Mouse (Mus musculus): ENCODE data around the gene Aspa. TPM values are rescaled to one million over a fixed set of nuclear protein-coding genes. Genes with fewer than 3 reads are reported as not detected.
"Not testable (repeated sequence)": the region's sequence is repeated elsewhere in the genome, so short reads cannot be mapped to it uniquely, and the experiment has no call there.

The Aspa gene
- polyA plus RNA-seq (2015; fragmentation: Nextera tagmentation; extraction: Ambion mirVana): 30.8 and 32.0 TPM in 2 replicates

DNA sequence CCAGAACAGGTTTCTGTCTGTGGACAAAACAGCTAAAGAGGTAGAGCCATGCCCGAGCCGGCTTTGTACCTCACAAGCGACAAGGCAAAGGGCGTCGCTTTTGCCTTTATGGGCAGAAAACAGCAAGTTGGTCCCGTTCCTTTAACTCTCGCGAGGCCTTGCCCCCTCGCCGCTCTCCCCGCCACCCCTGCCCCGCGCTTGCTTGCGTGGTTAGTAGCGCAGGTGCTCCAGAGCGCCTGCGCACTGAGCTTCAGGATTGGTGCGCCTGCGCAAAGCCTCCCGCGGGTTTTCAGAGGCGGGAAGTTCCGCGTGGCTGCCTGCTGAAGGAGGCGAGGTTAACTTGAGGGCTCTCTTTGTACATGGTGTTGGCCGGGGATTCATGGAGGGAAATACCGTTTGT is at the start of gene Aspa, which contains the start of the genes Gm49340 and Spata22:
Gene Aspa (minus strand): TSS at position 155 of the 400 bp plus-strand sequence.
Gene Gm49340 (plus strand): TSS at position 300 of the 400 bp plus-strand sequence.
Gene Spata22 (plus strand): TSS at position 300 of the 400 bp plus-strand sequence.
- peaks cover 11% of the 10 kb centered on the region; the same call in 1 of the 2 replicates for H3K4me1 ChIP-seq (ENCODE audit: insufficient read depth, low read length)
- no peaks in the 10 kb centered on the region for H3K27me3 ChIP-seq (ENCODE audit: insufficient read depth, low read length)
- H3K9ac ChIP-seq (replicated peaks; ENCODE audit: low read length): no peak within 1 kb of the TSS
- 79% methylated on average over 27 of the region's 27 CpGs for WGBS
- no peak for ATAC-seq (ENCODE audit: low FRiP score, low TSS enrichment)
- H3K4me3 ChIP-seq (ENCODE audit: low read length): no peak within 1 kb of the TSS
- no peaks in the 10 kb centered on the region for H3K36me3 ChIP-seq (ENCODE audit: insufficient read depth, low read length)
- peaks cover 3% of the 10 kb centered on the region; the same call in 1 of the 2 replicates for H3K9me3 ChIP-seq (ENCODE audit: low read length)
- no peak within 1 kb of the TSS for H3K27ac ChIP-seq (ENCODE audit: low read length)
- H3K4me2 ChIP-seq (replicated peaks; ENCODE audit: low read depth, low read length): no peak within 1 kb of the TSS

DNA sequence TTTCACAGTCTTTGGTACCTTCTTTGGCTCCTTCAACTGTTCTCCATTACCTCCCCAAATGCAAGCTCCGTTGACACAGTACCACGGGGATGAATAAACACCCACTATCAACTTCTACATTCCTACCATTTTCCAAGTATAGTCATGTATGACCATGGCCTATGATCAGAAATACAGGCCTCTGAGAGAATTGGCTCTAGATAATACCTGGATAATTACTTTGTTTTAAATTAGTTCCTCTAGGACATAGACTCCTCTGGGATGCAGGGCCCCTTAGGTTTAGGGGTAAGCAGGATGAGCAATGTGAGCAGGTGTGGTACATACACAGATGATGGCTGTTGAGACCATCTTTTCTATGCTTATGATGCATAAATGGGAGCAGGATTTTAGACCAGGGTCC is 41.5 kb upstream of the Aspa start, which contains the start of gene Olfr376:
Gene Olfr376 (plus strand): TSS at position 301 of the 400 bp plus-strand sequence.
- Histone ChIP-seq H3K36me3 (ENCODE audit: insufficient read depth, low read length) (no peaks in the 10 kb centered on the region), H3K4me1 (ENCODE audit: insufficient read depth, low read length) (no peaks in the 10 kb centered on the region), H3K9me3 (ENCODE audit: low read length) (no peaks in the 10 kb centered on the region), H3K9ac (replicated peaks; ENCODE audit: low read length) (no peak within 1 kb of the TSS), H3K4me3 (ENCODE audit: low read length) (no peak within 1 kb of the TSS), H3K4me2 (replicated peaks; ENCODE audit: low read depth, low read length) (no peak within 1 kb of the TSS), H3K27ac (ENCODE audit: low read length) (no peak within 1 kb of the TSS), H3K27me3 (ENCODE audit: insufficient read depth, low read length) (no peaks in the 10 kb centered on the region)
- no peak for ATAC-seq (ENCODE audit: low FRiP score, low TSS enrichment)
- WGBS: 84% methylated on average over 2 of the region's 2 CpGs

DNA sequence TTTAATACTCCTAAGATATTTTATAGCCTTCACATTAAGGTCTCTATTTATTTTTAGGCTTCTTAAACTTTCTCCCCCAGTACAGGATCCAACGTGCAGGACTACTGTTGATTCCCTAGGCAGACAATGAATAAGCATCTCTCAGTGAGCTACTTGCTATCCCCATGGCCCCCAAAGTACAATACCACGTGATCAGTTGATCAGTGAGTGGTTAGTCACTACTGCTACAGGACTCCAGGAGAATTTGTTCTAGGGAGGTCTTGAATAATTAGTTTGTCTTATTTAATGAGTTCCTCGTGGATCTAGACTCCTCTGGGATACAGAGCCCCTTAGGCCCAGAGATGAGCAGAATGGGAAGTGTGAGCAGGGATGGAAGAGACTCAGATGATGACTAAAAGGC is 21.1 kb upstream of the Aspa start, which contains the start of gene Olfr20:
Gene Olfr20 (plus strand): TSS at position 301 of the 400 bp plus-strand sequence.
- Histone ChIP-seq H3K9ac (replicated peaks; ENCODE audit: low read length) (no peak within 1 kb of the TSS), H3K27ac (ENCODE audit: low read length) (no peak within 1 kb of the TSS), H3K4me2 (replicated peaks; ENCODE audit: low read depth, low read length) (no peak within 1 kb of the TSS), H3K4me1 (ENCODE audit: insufficient read depth, low read length) (no peaks in the 10 kb centered on the region), H3K4me3 (ENCODE audit: low read length) (no peak within 1 kb of the TSS), H3K27me3 (ENCODE audit: insufficient read depth, low read length) (no peaks in the 10 kb centered on the region), H3K36me3 (ENCODE audit: insufficient read depth, low read length) (no peaks in the 10 kb centered on the region), H3K9me3 (ENCODE audit: low read length) (no peaks in the 10 kb centered on the region)
- WGBS: 48% methylated on average over 3 of the region's 3 CpGs
- no peak for ATAC-seq (ENCODE audit: low FRiP score, low TSS enrichment)

DNA sequence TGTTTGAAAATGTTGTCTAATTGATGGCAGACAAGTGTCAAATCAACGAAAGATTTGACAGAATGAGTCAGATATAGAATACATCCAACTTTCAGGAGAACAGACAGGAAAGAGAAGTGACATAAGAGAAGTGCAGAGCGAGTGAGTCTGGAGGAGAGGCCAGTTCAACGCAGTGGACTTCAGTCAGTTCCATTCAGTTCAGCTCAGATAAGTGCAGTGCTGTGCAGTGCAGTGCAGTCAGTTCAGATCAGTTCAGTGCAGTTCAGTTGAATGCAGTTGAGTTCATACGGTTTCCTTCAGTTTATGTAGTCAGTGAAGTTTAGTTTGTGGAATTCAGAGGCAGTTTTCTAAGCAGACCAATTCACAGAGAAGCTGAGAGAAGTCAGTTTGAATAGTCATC is 7.5 kb upstream of the Aspa start:
- Histone ChIP-seq H3K27ac (ENCODE audit: low read length) (no peak overlapping the region), H3K4me1 (ENCODE audit: insufficient read depth, low read length) (no peaks in the 10 kb centered on the region), H3K9ac (replicated peaks; ENCODE audit: low read length) (no peak overlapping the region), H3K4me3 (ENCODE audit: low read length) (no peak overlapping the region), H3K27me3 (ENCODE audit: insufficient read depth, low read length) (no peaks in the 10 kb centered on the region), H3K36me3 (ENCODE audit: insufficient read depth, low read length) (no peaks in the 10 kb centered on the region), H3K4me2 (replicated peaks; ENCODE audit: low read depth, low read length) (no peak overlapping the region), H3K9me3 (ENCODE audit: low read length) (no peaks in the 10 kb centered on the region)
- 80% methylated on average over 4 of the region's 4 CpGs for WGBS
- no peak for ATAC-seq (ENCODE audit: low FRiP score, low TSS enrichment)

DNA sequence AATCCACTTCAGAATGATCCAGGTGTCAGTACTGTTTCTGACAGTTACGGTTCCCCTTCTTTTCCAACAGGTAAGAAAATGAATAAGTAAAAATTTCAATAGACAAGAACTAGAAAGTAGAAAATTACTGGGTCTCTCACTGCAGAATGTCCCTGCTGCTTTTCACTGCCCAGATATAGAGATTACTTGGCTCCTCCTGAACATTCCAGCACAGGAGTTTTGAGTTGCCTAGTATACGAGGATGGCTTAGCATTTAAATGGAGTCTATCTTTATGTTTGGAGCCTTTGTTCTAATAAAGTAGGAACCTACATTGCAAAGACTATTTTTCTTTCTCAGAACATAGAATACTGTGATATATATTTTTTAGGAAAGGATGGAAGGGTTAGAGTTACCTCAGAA is 4.0 kb upstream of the Aspa start:
- no peak overlapping the region for H3K9ac ChIP-seq (replicated peaks; ENCODE audit: low read length)
- peaks cover 3% of the 10 kb centered on the region; the same call in 1 of the 2 replicates for H3K9me3 ChIP-seq (ENCODE audit: low read length)
- no peak overlapping the region for H3K4me3 ChIP-seq (ENCODE audit: low read length)
- no peak overlapping the region for H3K4me2 ChIP-seq (replicated peaks; ENCODE audit: low read depth, low read length)
- ATAC-seq (ENCODE audit: low FRiP score, low TSS enrichment): no peak
- no peaks in the 10 kb centered on the region for H3K36me3 ChIP-seq (ENCODE audit: insufficient read depth, low read length)
- WGBS: 76% methylated on average over 2 of the region's 2 CpGs
- no peak overlapping the region for H3K27ac ChIP-seq (ENCODE audit: low read length)
- no peaks in the 10 kb centered on the region for H3K27me3 ChIP-seq (ENCODE audit: insufficient read depth, low read length)
- H3K4me1 ChIP-seq (ENCODE audit: insufficient read depth, low read length): no peaks in the 10 kb centered on the region

DNA sequence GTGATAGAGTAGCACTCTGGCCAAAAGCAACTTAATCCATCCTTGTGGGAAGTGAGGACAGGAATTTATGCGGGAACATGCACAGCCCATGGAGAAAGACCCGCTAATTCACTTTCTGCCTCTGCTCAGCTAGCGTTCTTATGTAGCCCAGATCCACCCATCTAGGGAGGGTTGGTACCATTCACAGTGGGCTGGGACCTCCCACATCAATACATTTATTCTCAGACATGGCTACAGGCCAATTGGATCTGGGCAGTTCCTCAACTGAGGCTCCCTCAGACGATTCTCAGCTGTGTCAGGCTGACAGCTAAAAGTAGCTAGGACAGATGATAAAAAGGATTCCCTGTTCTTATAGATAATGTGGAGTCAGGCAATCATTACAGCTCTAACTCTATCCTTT is 2.0 kb downstream of the Aspa start:
- no peak overlapping the region for H3K4me2 ChIP-seq (replicated peaks; ENCODE audit: low read depth, low read length)
- H3K27ac ChIP-seq (ENCODE audit: low read length): peak overlapping the region; percentile 34
- no peak overlapping the region for H3K9ac ChIP-seq (replicated peaks; ENCODE audit: low read length)
- no peaks in the 10 kb centered on the region for H3K27me3 ChIP-seq (ENCODE audit: insufficient read depth, low read length)
- H3K36me3 ChIP-seq (ENCODE audit: insufficient read depth, low read length): no peaks in the 10 kb centered on the region
- no peak overlapping the region for H3K4me3 ChIP-seq (ENCODE audit: low read length)
- peaks cover 11% of the 10 kb centered on the region; the same call in 1 of the 2 replicates for H3K4me1 ChIP-seq (ENCODE audit: insufficient read depth, low read length)
- WGBS: 58% methylated on average over 4 of the region's 4 CpGs
- ATAC-seq (ENCODE audit: low FRiP score, low TSS enrichment): no peak
- peaks cover 3% of the 10 kb centered on the region; the same call in 1 of the 2 replicates for H3K9me3 ChIP-seq (ENCODE audit: low read length)

DNA sequence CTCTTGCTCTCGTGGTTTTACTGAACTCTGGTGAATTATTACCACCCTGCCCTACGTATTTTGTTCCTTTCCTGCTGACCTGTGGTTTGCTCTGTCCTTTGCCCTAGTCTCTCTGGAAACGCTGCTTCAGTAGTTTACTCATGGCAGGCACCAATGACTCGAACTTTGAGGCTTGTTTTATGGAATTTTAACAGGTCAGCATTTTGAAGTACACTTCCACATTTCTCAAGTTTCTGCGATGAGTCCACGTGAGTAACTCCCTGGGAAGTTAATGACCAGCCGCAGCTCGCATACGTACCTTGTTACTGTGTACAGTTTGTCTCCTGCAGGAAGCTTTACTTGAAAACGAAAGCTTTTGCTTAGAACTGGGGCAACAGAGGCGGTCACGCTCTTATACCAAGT is 2.9 kb downstream of the Aspa start:
- Histone ChIP-seq H3K9me3 (ENCODE audit: low read length) (peaks cover 3% of the 10 kb centered on the region; the same call in 1 of the 2 replicates), H3K27ac (ENCODE audit: low read length) (peak overlapping the region; percentile 34), H3K4me1 (ENCODE audit: insufficient read depth, low read length) (peaks cover 11% of the 10 kb centered on the region; the same call in 1 of the 2 replicates), H3K4me2 (replicated peaks; ENCODE audit: low read depth, low read length) (peak overlapping the region; percentile 42), H3K9ac (replicated peaks; ENCODE audit: low read length) (0 out of 2 replicates have a peak overlapping the region, but pooled peaks have one; percentile 3), H3K36me3 (ENCODE audit: insufficient read depth, low read length) (no peaks in the 10 kb centered on the region), H3K27me3 (ENCODE audit: insufficient read depth, low read length) (no peaks in the 10 kb centered on the region), H3K4me3 (ENCODE audit: low read length) (peak overlapping the region; percentile 29)
- 9% methylated on average over 12 of the region's 12 CpGs for WGBS
- peak; percentile 94 for ATAC-seq (ENCODE audit: low FRiP score, low TSS enrichment)

DNA sequence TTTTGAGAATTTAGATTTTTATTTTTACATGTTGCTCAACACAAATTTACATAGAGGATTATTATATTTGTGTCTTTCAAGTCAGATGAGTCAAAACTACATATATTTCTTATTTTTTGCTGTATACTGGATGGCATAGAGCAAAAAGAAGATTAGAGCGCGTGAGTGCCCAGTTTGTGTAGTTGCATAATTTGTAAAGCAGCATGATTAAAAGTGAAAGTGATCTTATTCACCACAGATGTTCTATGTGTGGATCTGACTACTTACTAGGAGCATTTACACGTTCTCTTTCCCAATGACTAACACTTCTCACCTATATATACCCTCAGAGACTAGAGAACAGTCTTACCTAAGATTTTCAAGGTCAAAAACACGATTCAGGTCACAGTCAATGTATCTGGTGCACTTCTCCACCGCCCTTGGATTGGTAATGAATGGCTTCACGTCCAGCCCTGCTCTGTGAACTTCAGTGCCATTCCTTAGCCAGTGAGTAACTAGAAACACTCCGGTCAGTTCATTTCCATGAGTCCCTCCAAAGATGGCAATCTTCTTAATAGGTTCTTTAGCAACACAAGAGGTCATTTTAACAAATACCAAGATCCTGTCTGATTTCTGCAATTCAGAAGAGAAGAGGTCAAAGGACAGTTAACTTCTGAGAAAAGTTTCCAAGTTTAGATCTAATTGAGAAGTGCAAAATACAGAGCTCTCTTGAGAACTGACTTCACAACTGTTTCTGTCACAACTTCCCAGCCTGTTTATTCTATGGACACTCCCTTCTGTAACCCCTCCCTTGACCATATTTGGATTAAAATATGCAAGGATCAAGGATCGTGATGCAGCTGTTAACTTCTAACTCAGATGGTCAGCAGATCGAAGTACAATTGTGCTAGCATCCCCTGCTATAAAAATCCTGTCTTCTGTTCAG is 5.2 kb downstream of the Aspa start:
- Histone ChIP-seq H3K36me3 (ENCODE audit: insufficient read depth, low read length) (no peaks in the 10 kb centered on the region), H3K27ac (ENCODE audit: low read length) (peak overlapping the region; percentile 56; the same call in 1 of the 2 replicates), H3K4me2 (replicated peaks; ENCODE audit: low read depth, low read length) (no peak overlapping the region), H3K9ac (replicated peaks; ENCODE audit: low read length) (no peak overlapping the region), H3K9me3 (ENCODE audit: low read length) (no peaks in the 10 kb centered on the region), H3K4me3 (ENCODE audit: low read length) (peak overlapping the region; percentile 20), H3K27me3 (ENCODE audit: insufficient read depth, low read length) (no peaks in the 10 kb centered on the region), H3K4me1 (ENCODE audit: insufficient read depth, low read length) (peaks cover 11% of the 10 kb centered on the region; the same call in 1 of the 2 replicates)
- WGBS: 60% methylated on average over 9 of the region's 9 CpGs
- no peak for ATAC-seq (ENCODE audit: low FRiP score, low TSS enrichment)

DNA sequence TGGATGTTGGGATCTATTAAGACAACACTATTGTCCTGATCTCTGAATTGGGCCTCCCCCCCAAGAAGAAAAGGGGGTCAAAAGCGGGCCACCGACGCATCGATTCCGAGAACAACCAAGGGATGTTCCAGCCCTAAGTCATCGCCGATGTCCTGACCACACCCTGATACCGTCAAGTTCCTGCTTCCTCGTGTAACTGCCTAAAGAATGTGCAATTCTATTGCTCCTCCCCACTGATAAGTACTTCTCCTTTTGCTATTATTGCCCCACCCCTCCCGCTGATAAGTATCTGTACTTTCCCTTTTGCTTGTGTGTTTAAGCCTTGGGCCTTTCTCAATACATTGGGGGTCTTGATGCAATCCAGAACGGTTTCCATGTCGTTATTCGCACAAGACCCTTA is 8.3 kb downstream of the Aspa start:
- H3K4me1 ChIP-seq (ENCODE audit: insufficient read depth, low read length); H3K27ac ChIP-seq (ENCODE audit: low read length); H3K9me3 ChIP-seq (ENCODE audit: low read length); H3K27me3 ChIP-seq (ENCODE audit: insufficient read depth, low read length); H3K4me2 ChIP-seq (replicated peaks; ENCODE audit: low read depth, low read length); H3K9ac ChIP-seq (replicated peaks; ENCODE audit: low read length); H3K36me3 ChIP-seq (ENCODE audit: insufficient read depth, low read length); ATAC-seq (ENCODE audit: low FRiP score, low TSS enrichment); H3K4me3 ChIP-seq (ENCODE audit: low read length): not testable (repeated sequence)
- 94% methylated on average over 13 of the region's 13 CpGs for WGBS

DNA sequence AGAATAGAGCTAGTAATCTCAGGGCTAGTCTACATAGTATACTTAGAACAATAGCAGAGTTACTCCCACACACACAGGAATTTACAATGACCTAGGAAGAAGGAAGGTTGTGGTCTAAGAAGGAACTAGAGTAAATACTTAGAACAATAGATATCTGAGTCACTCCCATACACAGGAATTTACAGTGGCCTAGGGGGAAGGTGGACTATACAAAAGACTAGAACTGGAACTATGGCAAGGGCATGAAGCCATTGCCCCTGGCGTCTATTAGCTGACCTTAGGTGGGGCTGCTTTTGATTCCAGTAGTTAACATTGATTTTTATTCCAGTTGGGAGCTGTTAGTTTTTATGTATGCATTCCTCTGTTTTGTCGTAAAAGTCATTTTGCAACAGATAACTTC is 10.8 kb downstream of the Aspa start:
- 79% methylated on average over 2 of the region's 2 CpGs for WGBS
- not testable (repeated sequence) for ATAC-seq (ENCODE audit: low FRiP score, low TSS enrichment); H3K4me2 ChIP-seq (replicated peaks; ENCODE audit: low read depth, low read length); H3K27ac ChIP-seq (ENCODE audit: low read length); H3K36me3 ChIP-seq (ENCODE audit: insufficient read depth, low read length); H3K4me1 ChIP-seq (ENCODE audit: insufficient read depth, low read length); H3K27me3 ChIP-seq (ENCODE audit: insufficient read depth, low read length); H3K9me3 ChIP-seq (ENCODE audit: low read length); H3K9ac ChIP-seq (replicated peaks; ENCODE audit: low read length); H3K4me3 ChIP-seq (ENCODE audit: low read length)

Data from kidney, embryonic 16.5 days (tissue).